Mouse (Mus musculus) embryonic facial prominence, embryonic 10.5 days (tissue): ENCODE measurements around the gene Gse1. TPM values are rescaled to one million over a fixed set of nuclear protein-coding genes. Genes with fewer than 3 reads are reported as not detected.

Source experiments
- DNase-seq: peaks from one replicate; pipeline ENCODE4 v3.0.0-alpha.2; 2017; ENCODE audit warnings: low spot score
- H3K27ac ChIP-seq: fragments of 300-500 bp; sonication (generic); replicated peaks from 2 replicates; pipeline ENCODE4 v1.5.1; 2016; ENCODE audit warnings: mild to moderate bottlenecking
- H3K27me3 ChIP-seq: fragments of 300-500 bp; sonication (generic); replicated peaks from 2 replicates; pipeline ENCODE4 v1.6.1; 2016; ENCODE audit warnings: low read depth, mild to moderate bottlenecking; ENCODE audit not compliant: poor library complexity, severe bottlenecking
- H3K36me3 ChIP-seq: fragments of 300-500 bp; sonication (generic); replicated peaks from 2 replicates; pipeline ENCODE4 v1.6.1; 2016; ENCODE audit warnings: mild to moderate bottlenecking, moderate library complexity
- H3K4me1 ChIP-seq: fragments of 300-500 bp; sonication (generic); 2 replicates; pipeline ENCODE4 v1.6.1; 2016
- H3K4me3 ChIP-seq: fragments of 300-500 bp; sonication (generic); 2 replicates; pipeline ENCODE4 v1.5.1; 2016; ENCODE audit warnings: mild to moderate bottlenecking, moderate library complexity
- H3K9me3 ChIP-seq: fragments of 300-500 bp; sonication (generic); 2 replicates; pipeline ENCODE4 v1.6.1; 2016; ENCODE audit warnings: mild to moderate bottlenecking
- WGBS: fragments of 180-500 bp; shearing (Covaris S2); methylation state at CpG from one replicate; pipeline ENCODE4 v1.1.7; 2016; 5-methylcytosine and 5-hydroxymethylcytosine counted together
- polyA plus RNA-seq: library from polyadenylated mRNA; unstranded; fragments of >200 nt; fragmentation: Nextera tagmentation; extraction: Ambion mirVana; gene quantifications from 2 replicates; pipeline ENCODE4 v1.2.1, GENCODE M21; 2016

Gse1 gene
- polyA plus RNA-seq, 1 experiment from 2014 or later = 10.2 TPM

- 78% methylated on average over 29 of the region's 29 CpGs for WGBS
- H3K4me3 ChIP-seq = no peak overlapping the region
- peaks cover 69% of the 10 kb centered on the region for H3K27me3 ChIP-seq
- H3K9me3 ChIP-seq = no peaks in the 10 kb centered on the region
- no peaks in the 10 kb centered on the region for H3K36me3 ChIP-seq
- no peak for DNase-seq
- H3K4me1 ChIP-seq = peaks cover 100% of the 10 kb centered on the region
- H3K27ac ChIP-seq = no peak overlapping the region
These were observed 184.8 kb downstream of the Gse1 start for GRCm38 (mm10) chr8:120412911-120413625.

- Histone ChIP-seq H3K4me3 (no peak overlapping the region), H3K27ac (no peak overlapping the region), H3K27me3 (peaks cover 74% of the 10 kb centered on the region)
These were observed 185.4 kb downstream of the Gse1 start for GRCm38 (mm10) chr8:120413626-120413988.

GRCm38 (mm10) chr8:120414216-120414615 lies 186.0 kb downstream of the Gse1 start:
- H3K27ac ChIP-seq = peak overlapping the region; percentile 48; the same call in 1 of the 2 replicates
- H3K4me1 ChIP-seq = peaks cover 100% of the 10 kb centered on the region
- H3K36me3 ChIP-seq = no peaks in the 10 kb centered on the region
- H3K27me3 ChIP-seq = peaks cover 79% of the 10 kb centered on the region
- H3K4me3 ChIP-seq = no peak overlapping the region
- 86% methylated on average over 4 of the region's 4 CpGs for WGBS
- no peak for DNase-seq
- no peaks in the 10 kb centered on the region for H3K9me3 ChIP-seq

More at GRCm38 (mm10) chr8:120413626-120413988, 185.4 kb downstream of the Gse1 start:
- peaks cover 100% of the 10 kb centered on the region for H3K4me1 ChIP-seq
- H3K36me3 ChIP-seq = no peaks in the 10 kb centered on the region
- 77% methylated on average over 6 of the region's 6 CpGs for WGBS
- H3K9me3 ChIP-seq = no peaks in the 10 kb centered on the region
- DNase-seq = no peak

- DNase-seq = no peak
- Histone ChIP-seq H3K4me3 (no peak overlapping the region), H3K36me3 (no peaks in the 10 kb centered on the region), H3K27ac (peak overlapping the region; percentile 89), H3K27me3 (peaks cover 78% of the 10 kb centered on the region), H3K9me3 (no peaks in the 10 kb centered on the region), H3K4me1 (peaks cover 100% of the 10 kb centered on the region)
- 60% methylated on average over 11 of the region's 11 CpGs for WGBS
These were observed 187.2 kb downstream of the Gse1 start for GRCm38 (mm10) chr8:120415474-120415873.

GRCm38 (mm10) chr8:120416173-120416521 lies 187.9 kb downstream of the Gse1 start:
- Histone ChIP-seq H3K36me3 (no peaks in the 10 kb centered on the region), H3K4me3 (peak overlapping the region; percentile 42), H3K4me1 (peaks cover 100% of the 10 kb centered on the region), H3K9me3 (no peaks in the 10 kb centered on the region), H3K27ac (peak overlapping the region; percentile 89), H3K27me3 (peaks cover 78% of the 10 kb centered on the region)
- DNase-seq = no peak
- 33% methylated on average over 8 of the region's 8 CpGs for WGBS

- peaks cover 100% of the 10 kb centered on the region for H3K4me1 ChIP-seq
- H3K4me3 ChIP-seq = peak overlapping the region; percentile 42
- no peaks in the 10 kb centered on the region for H3K36me3 ChIP-seq
- peak overlapping the region; percentile 89 for H3K27ac ChIP-seq
- no peaks in the 10 kb centered on the region for H3K9me3 ChIP-seq
- H3K27me3 ChIP-seq = peaks cover 73% of the 10 kb centered on the region
- 2% methylated on average over 33 of the region's 33 CpGs for WGBS
- DNase-seq = peak; percentile 81
These were observed 188.5 kb downstream of the Gse1 start for GRCm38 (mm10) chr8:120416522-120417394.

- no peaks in the 10 kb centered on the region for H3K9me3 ChIP-seq
- H3K4me3 ChIP-seq = no peak overlapping the region
- 62% methylated on average over 5 of the region's 5 CpGs for WGBS
- H3K27ac ChIP-seq = peak overlapping the region; percentile 89
- H3K27me3 ChIP-seq = peaks cover 68% of the 10 kb centered on the region
- peaks cover 100% of the 10 kb centered on the region for H3K4me1 ChIP-seq
- H3K36me3 ChIP-seq = no peaks in the 10 kb centered on the region
- DNase-seq = no peak
These were observed 189.9 kb downstream of the Gse1 start for GRCm38 (mm10) chr8:120418188-120418587.

GRCm38 (mm10) chr8:120419675-120420074 lies 191.4 kb downstream of the Gse1 start:
- WGBS = 81% methylated on average over 9 of the region's 9 CpGs
- H3K27ac ChIP-seq = no peak overlapping the region
- H3K27me3 ChIP-seq = peaks cover 67% of the 10 kb centered on the region
- no peak for DNase-seq
- H3K4me3 ChIP-seq = no peak overlapping the region
- H3K9me3 ChIP-seq = no peaks in the 10 kb centered on the region
- no peaks in the 10 kb centered on the region for H3K36me3 ChIP-seq
- H3K4me1 ChIP-seq = peaks cover 100% of the 10 kb centered on the region

- Histone ChIP-seq H3K9me3 (no peaks in the 10 kb centered on the region), H3K4me3 (no peak overlapping the region), H3K4me1 (peaks cover 100% of the 10 kb centered on the region), H3K36me3 (no peaks in the 10 kb centered on the region), H3K27me3 (peaks cover 61% of the 10 kb centered on the region), H3K27ac (0 out of 2 replicates have a peak overlapping the region, but pooled peaks have one; percentile 75)
- DNase-seq = no peak
- 80% methylated on average over 5 of the region's 5 CpGs for whole genome bisulfite sequencing
These were observed 192.0 kb downstream of the Gse1 start for GRCm38 (mm10) chr8:120420226-120420625.

- Histone ChIP-seq H3K36me3 (no peaks in the 10 kb centered on the region), H3K4me1 (peaks cover 100% of the 10 kb centered on the region), H3K27ac (peak overlapping the region; percentile 75), H3K9me3 (no peaks in the 10 kb centered on the region), H3K27me3 (peaks cover 53% of the 10 kb centered on the region), H3K4me3 (peak overlapping the region; percentile 17; the same call in 1 of the 2 replicates)
- DNase-seq = peak; percentile 48
- 4% methylated on average over 9 of the region's 9 CpGs for WGBS
These were observed 193.4 kb downstream of the Gse1 start for GRCm38 (mm10) chr8:120421638-120422037.

GRCm38 (mm10) chr8:120422236-120422635 lies 194.0 kb downstream of the Gse1 start:
- Histone ChIP-seq H3K27ac (peak overlapping the region; percentile 75), H3K27me3 (peaks cover 53% of the 10 kb centered on the region), H3K9me3 (no peaks in the 10 kb centered on the region), H3K36me3 (no peaks in the 10 kb centered on the region), H3K4me1 (peaks cover 100% of the 10 kb centered on the region), H3K4me3 (no peak overlapping the region)
- 79% methylated on average over 8 of the region's 8 CpGs for WGBS
- no peak for DNase-seq

- H3K27ac ChIP-seq = peak overlapping the region; percentile 90
- no peaks in the 10 kb centered on the region for H3K9me3 ChIP-seq
- peaks cover 47% of the 10 kb centered on the region for H3K27me3 ChIP-seq
- no peak for DNase-seq
- H3K4me1 ChIP-seq = peaks cover 100% of the 10 kb centered on the region
- H3K4me3 ChIP-seq = no peak overlapping the region
- WGBS = 34% methylated on average over 7 of the region's 7 CpGs
- H3K36me3 ChIP-seq = no peaks in the 10 kb centered on the region
These were observed 195.3 kb downstream of the Gse1 start for GRCm38 (mm10) chr8:120423576-120423975.
